Mouse (Mus musculus): ENCODE measurements at regions not wholly inside any gene's neighbourhood (a gene's known extent, or its start where the extent isn't known, plus 50 kb on each side); places are given as distances from the start of the nearest gene placed in this dataset.

GRCm38 (mm10) chr4:131493726-131494125, 344.4 kb downstream of the Ptpru start:
- Histone ChIP-seq H3K27me3 (replicated peaks; ENCODE audit: insufficient read depth, low read length) (no peaks in the 10 kb centered on the region), H3K4me1 (ENCODE audit: insufficient read depth, low read depth, low read length) (no peaks in the 10 kb centered on the region), H3K9me3 (ENCODE audit: low read length) (no peaks in the 10 kb centered on the region), H3K27ac (ENCODE audit: low read length) (no peak overlapping the region), H3K36me3 (ENCODE audit: insufficient read depth, low read length) (no peaks in the 10 kb centered on the region), H3K4me2 (replicated peaks; ENCODE audit: low read depth, low read length) (no peak overlapping the region), H3K9ac (replicated peaks; ENCODE audit: low read depth) (no peak overlapping the region), H3K4me3 (ENCODE audit: low read depth, low read length) (no peak overlapping the region)
- 39% methylated on average over 4 of the region's 4 CpGs for WGBS
- ATAC-seq (no peak), DNase-seq (ENCODE audit: low spot score) (no peak)
- TF ChIP-seq EP300 (IDR thresholded peaks at IDR 0.05) (no peak), CTCF (IDR thresholded peaks at IDR 0.05) (no peak)

GRCm38 (mm10) chr4:131496900-131497299, 341.2 kb downstream of the Ptpru start:
- TF ChIP-seq CTCF (IDR thresholded peaks at IDR 0.05) (no peak), EP300 (IDR thresholded peaks at IDR 0.05) (no peak)
- H3K9me3 ChIP-seq (ENCODE audit: low read length): no peaks in the 10 kb centered on the region
- no peak overlapping the region for H3K4me2 ChIP-seq (replicated peaks; ENCODE audit: low read depth, low read length)
- H3K9ac ChIP-seq (replicated peaks; ENCODE audit: low read depth): no peak overlapping the region
- H3K4me3 ChIP-seq (ENCODE audit: low read depth, low read length): no peak overlapping the region
- H3K36me3 ChIP-seq (ENCODE audit: insufficient read depth, low read length): no peaks in the 10 kb centered on the region
- no peaks in the 10 kb centered on the region for H3K4me1 ChIP-seq (ENCODE audit: insufficient read depth, low read depth, low read length)
- DNase-seq (ENCODE audit: low spot score) (no peak), ATAC-seq (no peak)
- no peaks in the 10 kb centered on the region for H3K27me3 ChIP-seq (replicated peaks; ENCODE audit: insufficient read depth, low read length)
- WGBS: 42% methylated on average over 5 of the region's 5 CpGs
- H3K27ac ChIP-seq (ENCODE audit: low read length): no peak overlapping the region

- Histone ChIP-seq H3K27ac (ENCODE audit: low read length) (no peak overlapping the region), H3K9me3 (ENCODE audit: low read length) (no peaks in the 10 kb centered on the region), H3K4me2 (replicated peaks; ENCODE audit: low read depth, low read length) (no peak overlapping the region), H3K27me3 (replicated peaks; ENCODE audit: insufficient read depth, low read length) (no peaks in the 10 kb centered on the region), H3K4me3 (ENCODE audit: low read depth, low read length) (no peak overlapping the region), H3K4me1 (ENCODE audit: insufficient read depth, low read depth, low read length) (no peaks in the 10 kb centered on the region), H3K9ac (replicated peaks; ENCODE audit: low read depth) (no peak overlapping the region), H3K36me3 (ENCODE audit: insufficient read depth, low read length) (no peaks in the 10 kb centered on the region)
- ATAC-seq (no peak), DNase-seq (ENCODE audit: low spot score) (no peak)
- WGBS: 64% methylated on average over 10 of the region's 10 CpGs
- no peak for TF ChIP-seq CTCF (IDR thresholded peaks at IDR 0.05)
- no peak for TF ChIP-seq EP300 (IDR thresholded peaks at IDR 0.05)
Observed at GRCm38 (mm10) chr4:131500928-131501650, 337.0 kb downstream of the Ptpru start.

- Histone ChIP-seq H3K36me3 (ENCODE audit: insufficient read depth, low read length) (no peaks in the 10 kb centered on the region), H3K4me1 (ENCODE audit: insufficient read depth, low read depth, low read length) (no peaks in the 10 kb centered on the region), H3K9me3 (ENCODE audit: low read length) (no peaks in the 10 kb centered on the region), H3K27me3 (replicated peaks; ENCODE audit: insufficient read depth, low read length) (no peaks in the 10 kb centered on the region), H3K4me3 (ENCODE audit: low read depth, low read length) (no peak overlapping the region), H3K9ac (replicated peaks; ENCODE audit: low read depth) (no peak overlapping the region), H3K4me2 (replicated peaks; ENCODE audit: low read depth, low read length) (no peak overlapping the region), H3K27ac (ENCODE audit: low read length) (no peak overlapping the region)
- DNase-seq (ENCODE audit: low spot score): no peak
- ATAC-seq: no peak
- 57% methylated on average over 7 of the region's 7 CpGs for WGBS
- TF ChIP-seq CTCF (IDR thresholded peaks at IDR 0.05) (no peak), EP300 (IDR thresholded peaks at IDR 0.05) (no peak)
Observed at GRCm38 (mm10) chr4:131508154-131508553, 329.9 kb downstream of the Ptpru start.

- no peak overlapping the region for H3K9ac ChIP-seq (replicated peaks; ENCODE audit: low read depth)
- H3K27me3 ChIP-seq (replicated peaks; ENCODE audit: insufficient read depth, low read length): no peaks in the 10 kb centered on the region
- 72% methylated on average over 3 of the region's 3 CpGs for WGBS
- ATAC-seq (no peak), DNase-seq (ENCODE audit: low spot score) (no peak)
- H3K4me1 ChIP-seq (ENCODE audit: insufficient read depth, low read depth, low read length): no peaks in the 10 kb centered on the region
- TF ChIP-seq EP300 (IDR thresholded peaks at IDR 0.05) (no peak), CTCF (IDR thresholded peaks at IDR 0.05) (no peak)
- H3K27ac ChIP-seq (ENCODE audit: low read length): no peak overlapping the region
- H3K36me3 ChIP-seq (ENCODE audit: insufficient read depth, low read length): no peaks in the 10 kb centered on the region
- H3K4me2 ChIP-seq (replicated peaks; ENCODE audit: low read depth, low read length): no peak overlapping the region
- H3K4me3 ChIP-seq (ENCODE audit: low read depth, low read length): no peak overlapping the region
- no peaks in the 10 kb centered on the region for H3K9me3 ChIP-seq (ENCODE audit: low read length)
Observed at GRCm38 (mm10) chr4:131511586-131511985, 326.5 kb downstream of the Ptpru start.

- no peaks in the 10 kb centered on the region for H3K36me3 ChIP-seq (ENCODE audit: insufficient read depth, low read length)
- ATAC-seq: no peak
- TF ChIP-seq CTCF (IDR thresholded peaks at IDR 0.05) (no peak), EP300 (IDR thresholded peaks at IDR 0.05) (no peak)
- DNase-seq (ENCODE audit: low spot score): no peak
- H3K9me3 ChIP-seq (ENCODE audit: low read length): no peaks in the 10 kb centered on the region
- no peaks in the 10 kb centered on the region for H3K4me1 ChIP-seq (ENCODE audit: insufficient read depth, low read depth, low read length)
- 49% methylated on average over 7 of the region's 7 CpGs for WGBS
- H3K4me2 ChIP-seq (replicated peaks; ENCODE audit: low read depth, low read length): no peak overlapping the region
- no peak overlapping the region for H3K4me3 ChIP-seq (ENCODE audit: low read depth, low read length)
- no peak overlapping the region for H3K9ac ChIP-seq (replicated peaks; ENCODE audit: low read depth)
- no peaks in the 10 kb centered on the region for H3K27me3 ChIP-seq (replicated peaks; ENCODE audit: insufficient read depth, low read length)
- no peak overlapping the region for H3K27ac ChIP-seq (ENCODE audit: low read length)
Observed at GRCm38 (mm10) chr4:131512768-131513167, 325.3 kb downstream of the Ptpru start.
